ENCODE assay signal across 15 mouse cellular contexts in the genomic region with DNA sequence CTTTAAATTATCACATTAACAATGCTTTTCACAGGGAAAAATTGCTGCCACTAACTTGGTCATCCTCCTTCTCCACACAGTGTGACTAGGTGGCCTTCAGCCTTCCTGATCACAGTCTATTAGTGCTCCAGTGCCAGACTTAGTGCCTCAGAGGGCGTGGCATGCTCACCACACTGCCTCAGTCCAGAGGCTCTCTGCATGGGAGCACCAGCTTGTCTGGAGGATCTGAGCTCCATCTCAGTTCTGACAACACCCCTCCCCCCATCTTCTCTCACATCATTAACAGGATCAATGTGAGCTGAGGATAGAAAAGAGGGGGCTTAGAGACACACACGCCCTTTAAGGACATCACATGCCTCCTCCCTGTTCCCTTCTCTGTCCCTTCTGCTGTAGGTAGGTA. TPM values are rescaled to one million over a fixed set of nuclear protein-coding genes. Genes with fewer than 3 reads are reported as not detected.
A peak's percentile ranks its signal among the peaks of the same experiment; 100 is the strongest.
DNase-seq lines count a peak whose midpoint lies in the region; ATAC-seq and TF ChIP-seq lines count a peak whose summit lies in the region.
"Had no signal": no experiment of that assay in that cellular context is flagged by ENCODE, and none has a peak within 500 bp of the region (broad histone marks: within the 10 kb centered on the region; RNA-seq: fewer than 3 reads in every experiment).

No protein-coding gene starts in this region.

- H3K4me3 ChIP-seq in forebrain, embryonic 12.5 days (replicated peaks): no peak overlapping the region
- no peak overlapping the region for H3K4me3 ChIP-seq in forebrain, postnatal 0 days (ENCODE audit: low read depth, low read length)
- no peak overlapping the region for H3K4me3 ChIP-seq in neural tube, embryonic 13.5 days
- no peak overlapping the region for H3K4me3 ChIP-seq in neural tube, embryonic 15.5 days (replicated peaks)
- no peak overlapping the region for H3K4me3 ChIP-seq in midbrain, embryonic 13.5 days (replicated peaks)
- H3K4me3 ChIP-seq: limb, embryonic 10.5 days; liver, embryonic 13.5 days had no signal

- TF ChIP-seq CTCF in forebrain, postnatal 0 days (IDR thresholded peaks at IDR 0.05; ENCODE audit: low read depth): no peak

- WGBS in forebrain, embryonic 12.5 days: 54% methylated on average over 2 of the region's 2 CpGs
- 59% methylated on average over 2 of the region's 2 CpGs for WGBS in forebrain, postnatal 0 days
- 48% methylated on average over 2 of the region's 2 CpGs for WGBS in neural tube, embryonic 13.5 days
- WGBS in neural tube, embryonic 15.5 days: 56% methylated on average over 2 of the region's 2 CpGs
- 45% methylated on average over 2 of the region's 2 CpGs for WGBS in midbrain, embryonic 13.5 days

- H3K9me3 ChIP-seq in forebrain, embryonic 12.5 days: no peaks in the 10 kb centered on the region
- no peaks in the 10 kb centered on the region for H3K9me3 ChIP-seq in forebrain, postnatal 0 days (ENCODE audit: low read length)
- H3K9me3 ChIP-seq in neural tube, embryonic 13.5 days: no peaks in the 10 kb centered on the region
- H3K9me3 ChIP-seq in neural tube, embryonic 15.5 days (replicated peaks): no peaks in the 10 kb centered on the region
- H3K9me3 ChIP-seq in midbrain, embryonic 13.5 days: no peaks in the 10 kb centered on the region
- H3K9me3 ChIP-seq: limb, embryonic 10.5 days; liver, embryonic 13.5 days had no signal

- H3K27me3 ChIP-seq in forebrain, embryonic 12.5 days: no peaks in the 10 kb centered on the region
- no peaks in the 10 kb centered on the region for H3K27me3 ChIP-seq in forebrain, postnatal 0 days (ENCODE audit: insufficient read depth, low read length)
- no peaks in the 10 kb centered on the region for H3K27me3 ChIP-seq in neural tube, embryonic 13.5 days
- H3K27me3 ChIP-seq in neural tube, embryonic 15.5 days (replicated peaks): no peaks in the 10 kb centered on the region
- H3K27me3 ChIP-seq in midbrain, embryonic 13.5 days: no peaks in the 10 kb centered on the region
- H3K27me3 ChIP-seq: liver, embryonic 13.5 days had no signal

- H3K4me1 ChIP-seq in forebrain, embryonic 12.5 days: peaks cover 51% of the 10 kb centered on the region
- H3K4me1 ChIP-seq in forebrain, postnatal 0 days (ENCODE audit: insufficient read depth): 0 out of 2 replicates have a peak, but pooled peaks cover 7% of the 10 kb centered on the region
- peaks cover 56% of the 10 kb centered on the region for H3K4me1 ChIP-seq in neural tube, embryonic 13.5 days (replicated peaks)
- H3K4me1 ChIP-seq in neural tube, embryonic 15.5 days: peaks cover 46% of the 10 kb centered on the region
- peaks cover 66% of the 10 kb centered on the region for H3K4me1 ChIP-seq in midbrain, embryonic 13.5 days (replicated peaks)
- H3K4me1 ChIP-seq: liver, embryonic 13.5 days had no signal

- DNase-seq in forebrain, postnatal 0 days: no peak
- no peak for DNase-seq in cerebellum, adult 11-12 months
- DNase-seq: adrenal gland, postnatal 10 days; cerebellum, postnatal 14 days; layer of hippocampus, postnatal 36 days; liver, embryonic 13.5 days; right cerebral cortex, adult 18-20 months had no signal

- peak overlapping the region; percentile 13; the same call in 1 of the 2 replicates for H3K27ac ChIP-seq in forebrain, embryonic 12.5 days
- no peak overlapping the region for H3K27ac ChIP-seq in forebrain, postnatal 0 days (ENCODE audit: low read depth, low read length)
- H3K27ac ChIP-seq in neural tube, embryonic 13.5 days (replicated peaks): no peak overlapping the region
- H3K27ac ChIP-seq in neural tube, embryonic 15.5 days (replicated peaks): no peak overlapping the region
- no peak overlapping the region; the same call in 1 of the 2 replicates for H3K27ac ChIP-seq in midbrain, embryonic 13.5 days
- H3K27ac ChIP-seq: kidney, postnatal 0 days; limb, embryonic 10.5 days; liver, embryonic 13.5 days; macrophage had no signal

- ATAC-seq in forebrain, embryonic 12.5 days (ENCODE audit: low FRiP score): peak; percentile 66
- ATAC-seq in forebrain, postnatal 0 days: no peak
- 0 out of 2 replicates have a peak, but pooled peaks have one; percentile 24 for ATAC-seq in neural tube, embryonic 13.5 days (ENCODE audit: low read depth)
- no peak for ATAC-seq in neural tube, embryonic 15.5 days (ENCODE audit: low FRiP score)
- peak; percentile 72 for ATAC-seq in midbrain, embryonic 13.5 days
- no peak for ATAC-seq in megakaryocyte, adult 5-6 weeks (ENCODE audit: poor library complexity, severe bottlenecking)

- no peak overlapping the region for H3K4me2 ChIP-seq in forebrain, embryonic 12.5 days
- H3K4me2 ChIP-seq in forebrain, postnatal 0 days (ENCODE audit: low read depth): no peak overlapping the region
- no peak overlapping the region for H3K4me2 ChIP-seq in neural tube, embryonic 13.5 days
- H3K4me2 ChIP-seq in neural tube, embryonic 15.5 days: no peak overlapping the region
- H3K4me2 ChIP-seq in midbrain, embryonic 13.5 days (replicated peaks): no peak overlapping the region
- H3K4me2 ChIP-seq: liver, embryonic 13.5 days had no signal

- H3K9ac ChIP-seq in forebrain, embryonic 12.5 days: no peak overlapping the region
- H3K9ac ChIP-seq in forebrain, postnatal 0 days: no peak overlapping the region
- no peak overlapping the region for H3K9ac ChIP-seq in neural tube, embryonic 13.5 days
- H3K9ac ChIP-seq in neural tube, embryonic 15.5 days (replicated peaks): no peak overlapping the region
- H3K9ac ChIP-seq in midbrain, embryonic 13.5 days (replicated peaks): no peak overlapping the region
- H3K9ac ChIP-seq: liver, embryonic 13.5 days had no signal

- H3K36me3 ChIP-seq in forebrain, embryonic 12.5 days (replicated peaks): peaks cover 20% of the 10 kb centered on the region
- no peaks in the 10 kb centered on the region for H3K36me3 ChIP-seq in forebrain, postnatal 0 days (ENCODE audit: insufficient read depth)
- peaks cover 12% of the 10 kb centered on the region for H3K36me3 ChIP-seq in neural tube, embryonic 13.5 days
- H3K36me3 ChIP-seq in neural tube, embryonic 15.5 days: peaks cover 11% of the 10 kb centered on the region; the same call in 1 of the 2 replicates
- peaks cover 17% of the 10 kb centered on the region for H3K36me3 ChIP-seq in midbrain, embryonic 13.5 days
- H3K36me3 ChIP-seq: liver, embryonic 13.5 days had no signal

RNA-seq across cellular contexts. Expression of a gene that starts 50.3 kb away (rescaled TPM):
- polyA plus RNA-seq in forebrain, embryonic 12.5 days (2016; fragmentation: Nextera tagmentation; extraction: Ambion mirVana): 1,306 and 1,372 TPM in 2 replicates
- 589 and 781 TPM in 2 replicates for total RNA-seq in forebrain, postnatal 0 days (2014; rRNA removed)
- 1,169 and 2,082 TPM in 2 replicates for polyA plus RNA-seq in forebrain, postnatal 0 days (2015; fragmentation: Nextera tagmentation; extraction: Ambion mirVana)
- 1,780 and 1,799 TPM in 2 replicates for polyA plus RNA-seq in neural tube, embryonic 13.5 days (2015; fragmentation: Nextera tagmentation; extraction: Ambion mirVana)
- 1,470 and 1,697 TPM in 2 replicates for polyA plus RNA-seq in neural tube, embryonic 15.5 days (2015; fragmentation: Nextera tagmentation; extraction: Ambion mirVana)
- 2,051 and 2,103 TPM in 2 replicates for polyA plus RNA-seq in midbrain, embryonic 13.5 days (2015; fragmentation: Nextera tagmentation; extraction: Ambion mirVana)
- 0.07 TPM in 2 replicates for total RNA-seq in megakaryocyte, adult 5-6 weeks (2015)
- 0.11 TPM in 1 of 2 replicates, not detected in the other for total RNA-seq in megakaryocyte, adult 5-6 weeks (2017)

Comparison
In these comparisons a context has a peak if more than half of its experiments do, and no peak if none do; other contexts are left out.
1. ATAC-seq: peak in forebrain, embryonic 12.5 days (single experiment), neural tube, embryonic 13.5 days (single experiment) and midbrain, embryonic 13.5 days (single experiment); none in forebrain, postnatal 0 days (single experiment), neural tube, embryonic 15.5 days (single experiment) and megakaryocyte, adult 5-6 weeks (single experiment).